Mouse (Mus musculus): ENCODE measurements around the gene Fyttd1. TPM values are rescaled to one million over a fixed set of nuclear protein-coding genes. Genes with fewer than 3 reads are reported as not detected.
A peak's percentile ranks its signal among the peaks of the same experiment; 100 is the strongest.
"Not testable (repeated sequence)": the region's sequence is repeated elsewhere in the genome, so short reads cannot be mapped to it uniquely, and the experiment has no call there.

The Fyttd1 gene
- polyA plus RNA-seq, 1 experiment from 2014 or later = 98.7 TPM

DNA sequence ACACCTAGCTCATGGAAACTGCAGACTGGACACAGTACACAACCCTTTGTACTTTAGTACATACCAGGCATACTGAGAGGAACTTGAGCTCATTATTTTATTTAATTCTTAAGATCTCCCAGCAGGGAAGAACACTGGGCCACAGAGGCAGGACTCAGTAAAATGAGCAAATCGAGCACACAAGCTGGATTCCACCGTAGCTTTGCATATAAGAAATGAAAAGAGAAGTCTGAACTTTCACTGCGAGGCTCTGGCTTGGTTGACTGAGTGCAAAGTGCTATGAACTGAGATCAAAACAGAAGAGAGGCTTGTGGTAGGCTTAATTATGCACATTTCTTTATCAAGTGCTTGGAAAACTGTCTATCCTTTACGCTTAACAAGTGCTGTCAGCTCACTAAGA lies 11.9 kb upstream of the Fyttd1 start:
- Histone ChIP-seq H3K4me3 (replicated peaks) (no peak overlapping the region), H3K4me2 (no peak overlapping the region), H3K9ac (no peak overlapping the region), H3K27ac (no peak overlapping the region), H3K9me3 (replicated peaks) (no peaks in the 10 kb centered on the region), H3K4me1 (peaks cover 15% of the 10 kb centered on the region), H3K27me3 (no peaks in the 10 kb centered on the region), H3K36me3 (no peaks in the 10 kb centered on the region)
- 89% methylated on average over 4 of the region's 4 CpGs for WGBS
- no peak for ATAC-seq (replicated peaks; ENCODE audit: low FRiP score)

- Histone ChIP-seq H3K36me3 (no peaks in the 10 kb centered on the region), H3K9me3 (replicated peaks) (no peaks in the 10 kb centered on the region), H3K4me2 (peak overlapping the region; percentile 90), H3K27ac (no peak overlapping the region), H3K4me1 (peaks cover 15% of the 10 kb centered on the region), H3K4me3 (replicated peaks) (peak overlapping the region; percentile 84; the same call in 1 of the 2 replicates), H3K27me3 (no peaks in the 10 kb centered on the region), H3K9ac (no peak overlapping the region)
- no peak for ATAC-seq (replicated peaks; ENCODE audit: low FRiP score)
- WGBS = 87% methylated on average over 5 of the region's 5 CpGs
Measured at GRCm38 (mm10) chr16:32866713-32867112, 10.6 kb upstream of the Fyttd1 start.

- under 1% methylated on average over 35 of the region's 35 CpGs for WGBS
- Histone ChIP-seq H3K36me3 (no peaks in the 10 kb centered on the region), H3K4me2 (peak overlapping the region; percentile 90), H3K27ac (peak overlapping the region; percentile 80), H3K4me1 (peaks cover 16% of the 10 kb centered on the region), H3K9ac (peak overlapping the region; percentile 72), H3K4me3 (replicated peaks) (peak overlapping the region; percentile 84), H3K27me3 (no peaks in the 10 kb centered on the region), H3K9me3 (replicated peaks) (no peaks in the 10 kb centered on the region)
- peak; percentile 98 for ATAC-seq (replicated peaks; ENCODE audit: low FRiP score)
Measured at GRCm38 (mm10) chr16:32867919-32868552, 9.3 kb upstream of the Fyttd1 start.

- WGBS = 65% methylated on average over 5 of the region's 5 CpGs
- no peak for ATAC-seq (replicated peaks; ENCODE audit: low FRiP score)
- H3K27ac ChIP-seq = no peak overlapping the region
- no peak overlapping the region for H3K9ac ChIP-seq
- H3K9me3 ChIP-seq (replicated peaks) = no peaks in the 10 kb centered on the region
- H3K27me3 ChIP-seq = no peaks in the 10 kb centered on the region
- no peaks in the 10 kb centered on the region for H3K36me3 ChIP-seq
- no peak overlapping the region for H3K4me3 ChIP-seq (replicated peaks)
- H3K4me2 ChIP-seq = no peak overlapping the region
- peaks cover 17% of the 10 kb centered on the region for H3K4me1 ChIP-seq
Measured at GRCm38 (mm10) chr16:32870231-32870630, 7.1 kb upstream of the Fyttd1 start.

DNA sequence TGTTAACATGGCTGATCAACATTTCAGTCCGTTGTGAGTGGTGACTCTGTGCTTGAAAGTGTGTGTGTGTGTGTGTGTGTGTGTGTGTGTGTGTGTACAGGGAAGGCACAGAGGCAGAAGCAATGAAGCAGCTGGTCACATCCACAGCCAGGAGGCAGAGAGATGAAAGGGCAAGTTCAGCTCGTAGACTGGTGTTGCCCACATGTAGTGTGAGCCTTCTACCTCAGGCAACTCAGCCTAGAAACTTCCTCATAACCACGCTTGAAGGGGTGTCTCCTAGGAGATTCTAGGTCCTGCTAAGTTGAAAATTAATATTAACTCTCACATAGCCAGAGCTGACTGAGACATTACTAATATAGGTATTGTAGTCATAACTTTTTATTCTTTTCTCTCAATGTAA lies 3.9 kb upstream of the Fyttd1 start:
- H3K27ac ChIP-seq = 0 out of 2 replicates have a peak overlapping the region, but pooled peaks have one; percentile 32
- H3K4me3 ChIP-seq (replicated peaks) = no peak overlapping the region
- H3K9me3 ChIP-seq (replicated peaks) = no peaks in the 10 kb centered on the region
- peaks cover 12% of the 10 kb centered on the region for H3K4me1 ChIP-seq
- H3K4me2 ChIP-seq = no peak overlapping the region
- no peaks in the 10 kb centered on the region for H3K27me3 ChIP-seq
- no peak overlapping the region for H3K9ac ChIP-seq
- ATAC-seq (replicated peaks; ENCODE audit: low FRiP score) = no peak
- no peaks in the 10 kb centered on the region for H3K36me3 ChIP-seq
- WGBS = 46% methylated on average over 3 of the region's 3 CpGs

DNA sequence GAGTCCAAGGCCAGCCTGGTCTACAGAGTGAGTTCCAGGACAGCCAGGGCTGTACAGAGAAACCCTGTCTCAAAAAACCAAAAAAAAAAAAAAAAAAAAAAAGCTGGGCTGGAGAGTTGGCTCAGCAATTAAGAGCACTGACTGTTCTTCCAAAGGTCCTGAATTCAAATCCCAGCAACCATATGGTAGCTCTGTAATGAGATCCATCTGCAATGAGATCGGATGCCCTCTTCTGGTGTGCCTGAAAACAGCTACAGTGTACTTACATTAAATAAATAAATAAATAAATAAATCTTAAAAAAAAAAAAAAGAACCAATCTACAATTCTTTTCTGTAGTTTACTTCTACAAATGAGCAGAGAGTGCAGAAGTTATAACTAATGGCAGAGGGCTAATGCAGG lies 2.0 kb upstream of the Fyttd1 start:
- not testable (repeated sequence) for H3K4me2 ChIP-seq; ATAC-seq (replicated peaks; ENCODE audit: low FRiP score); H3K9me3 ChIP-seq (replicated peaks); H3K4me3 ChIP-seq (replicated peaks); H3K9ac ChIP-seq; H3K27ac ChIP-seq; H3K36me3 ChIP-seq; H3K27me3 ChIP-seq
- 73% methylated on average over 1 of the region's 1 CpGs for WGBS
- peaks cover 20% of the 10 kb centered on the region for H3K4me1 ChIP-seq

- Histone ChIP-seq H3K4me3 (replicated peaks) (no peak overlapping the region), H3K27ac (no peak overlapping the region), H3K4me2 (no peak overlapping the region), H3K9ac (no peak overlapping the region), H3K9me3 (replicated peaks) (no peaks in the 10 kb centered on the region), H3K36me3 (no peaks in the 10 kb centered on the region), H3K4me1 (peaks cover 20% of the 10 kb centered on the region), H3K27me3 (no peaks in the 10 kb centered on the region)
- 93% methylated on average over 3 of the region's 3 CpGs for WGBS
- no peak for ATAC-seq (replicated peaks; ENCODE audit: low FRiP score)
Measured at GRCm38 (mm10) chr16:32875847-32876246, 1.5 kb upstream of the Fyttd1 start.

DNA sequence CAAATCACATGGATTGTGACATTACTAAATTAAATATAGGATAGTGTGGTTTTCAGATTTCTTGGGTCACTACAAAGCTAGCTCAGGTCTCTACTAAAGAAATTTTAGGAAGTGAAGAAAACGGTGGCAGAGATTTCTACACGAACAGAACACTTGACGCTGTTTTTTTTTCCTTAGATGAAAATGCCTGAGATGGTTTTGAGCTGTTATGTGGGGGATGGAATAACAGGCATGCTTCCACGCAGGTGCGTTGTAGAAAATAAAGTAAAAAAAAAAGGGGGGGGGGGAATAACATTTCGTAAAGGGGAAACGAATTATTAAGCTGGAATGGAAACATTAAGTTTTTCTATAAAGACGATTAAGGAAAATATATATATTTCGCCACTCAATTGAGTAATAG lies 469 bp upstream of the Fyttd1 start:
- ATAC-seq (replicated peaks; ENCODE audit: low FRiP score) = no peak
- H3K4me3 ChIP-seq (replicated peaks) = peak overlapping the region; percentile 70
- H3K27me3 ChIP-seq = no peaks in the 10 kb centered on the region
- peak overlapping the region; percentile 72 for H3K4me2 ChIP-seq
- WGBS = 23% methylated on average over 9 of the region's 9 CpGs
- H3K36me3 ChIP-seq = no peaks in the 10 kb centered on the region
- peak overlapping the region; percentile 86; the same call in 1 of the 2 replicates for H3K9ac ChIP-seq
- H3K27ac ChIP-seq = no peak overlapping the region
- H3K9me3 ChIP-seq (replicated peaks) = no peaks in the 10 kb centered on the region
- H3K4me1 ChIP-seq = peaks cover 23% of the 10 kb centered on the region

DNA sequence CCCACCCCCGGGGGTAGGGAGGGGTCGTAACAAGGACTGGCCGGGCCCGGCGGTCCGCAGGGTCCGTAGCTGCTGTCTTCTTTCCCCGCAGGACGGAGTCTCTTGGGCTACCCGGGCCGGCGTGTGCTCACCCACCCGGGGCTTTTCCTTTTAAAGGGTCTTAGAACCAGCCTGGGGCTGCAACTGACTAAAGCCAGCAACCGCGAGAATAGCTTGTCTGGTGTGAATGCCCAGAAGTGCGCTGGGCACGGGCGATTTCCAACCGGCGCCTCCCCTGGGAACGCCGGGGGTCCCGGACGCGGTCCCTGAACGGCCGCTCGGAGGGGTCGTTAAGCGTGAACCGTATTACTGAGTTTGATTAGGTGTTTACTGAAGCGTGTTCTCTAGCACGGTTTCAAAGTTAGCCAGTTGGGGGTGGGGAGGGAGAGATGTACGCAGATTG lies 878 bp downstream of the Fyttd1 start:
- Histone ChIP-seq H3K4me2 (peak overlapping the region; percentile 72), H3K27me3 (no peaks in the 10 kb centered on the region), H3K4me3 (replicated peaks) (peak overlapping the region; percentile 70), H3K4me1 (peaks cover 24% of the 10 kb centered on the region), H3K36me3 (no peaks in the 10 kb centered on the region), H3K27ac (peak overlapping the region; percentile 91), H3K9me3 (replicated peaks) (no peaks in the 10 kb centered on the region), H3K9ac (peak overlapping the region; percentile 86)
- ATAC-seq (replicated peaks; ENCODE audit: low FRiP score) = peak; percentile 57
- under 1% methylated on average over 34 of the region's 34 CpGs for WGBS

GRCm38 (mm10) chr16:32878972-32879926 lies 1.9 kb downstream of the Fyttd1 start:
- 77% methylated on average over 14 of the region's 14 CpGs for WGBS
- Histone ChIP-seq H3K9ac (peak overlapping the region; percentile 23), H3K27ac (peak overlapping the region; percentile 91)

GRCm38 (mm10) chr16:32881538-32881937 lies 4.2 kb downstream of the Fyttd1 start:
- 73% methylated on average over 7 of the region's 7 CpGs for WGBS
- Histone ChIP-seq H3K4me1 (peaks cover 20% of the 10 kb centered on the region), H3K9ac (no peak overlapping the region), H3K27ac (no peak overlapping the region), H3K9me3 (replicated peaks) (no peaks in the 10 kb centered on the region), H3K4me2 (no peak overlapping the region), H3K4me3 (replicated peaks) (no peak overlapping the region), H3K36me3 (peaks cover 24% of the 10 kb centered on the region), H3K27me3 (no peaks in the 10 kb centered on the region)
- ATAC-seq (replicated peaks; ENCODE audit: low FRiP score) = no peak

More at GRCm38 (mm10) chr16:32878972-32879926, 1.9 kb downstream of the Fyttd1 start:
- H3K4me2 ChIP-seq = peak overlapping the region; percentile 72
- peaks cover 24% of the 10 kb centered on the region for H3K4me1 ChIP-seq
- peak overlapping the region; percentile 70 for H3K4me3 ChIP-seq (replicated peaks)
- H3K36me3 ChIP-seq = peaks cover 7% of the 10 kb centered on the region
- no peaks in the 10 kb centered on the region for H3K27me3 ChIP-seq
- no peaks in the 10 kb centered on the region for H3K9me3 ChIP-seq (replicated peaks)
- no peak for ATAC-seq (replicated peaks; ENCODE audit: low FRiP score)

DNA sequence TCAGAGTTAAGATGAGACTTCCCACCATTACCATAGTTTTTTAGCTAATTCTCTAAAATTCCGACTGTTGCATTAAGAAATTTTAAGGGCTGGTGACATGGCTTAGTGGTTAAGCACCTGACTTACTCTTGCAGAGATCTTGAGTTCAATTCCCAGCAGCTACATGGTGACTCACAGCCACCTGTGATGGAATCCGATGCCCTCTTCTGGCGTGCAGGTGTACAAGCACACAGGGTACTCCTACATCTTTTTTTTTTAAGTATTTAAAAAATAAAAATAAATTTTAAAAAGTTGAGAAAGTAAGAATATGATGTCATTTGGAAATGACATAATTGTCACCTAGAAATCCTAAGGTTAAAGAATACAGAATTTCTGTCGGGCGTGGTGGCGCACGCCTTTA lies 10.7 kb downstream of the Fyttd1 start:
- peaks cover 74% of the 10 kb centered on the region for H3K36me3 ChIP-seq
- H3K9ac ChIP-seq = no peak overlapping the region
- H3K4me2 ChIP-seq = no peak overlapping the region
- no peaks in the 10 kb centered on the region for H3K9me3 ChIP-seq (replicated peaks)
- H3K27me3 ChIP-seq = no peaks in the 10 kb centered on the region
- WGBS = 91% methylated on average over 7 of the region's 7 CpGs
- no peaks in the 10 kb centered on the region for H3K4me1 ChIP-seq
- ATAC-seq (replicated peaks; ENCODE audit: low FRiP score) = no peak
- no peak overlapping the region for H3K4me3 ChIP-seq (replicated peaks)
- H3K27ac ChIP-seq = no peak overlapping the region
